Mouse (Mus musculus) embryonic facial prominence, embryonic 10.5 days (tissue): ENCODE data around the gene Dzip1l. TPM values are rescaled to one million over a fixed set of nuclear protein-coding genes. Genes with fewer than 3 reads are reported as not detected.
A peak's percentile ranks its signal among the peaks of the same experiment; 100 is the strongest.
"Not testable (repeated sequence)": the region's sequence is repeated elsewhere in the genome, so short reads cannot be mapped to it uniquely, and the experiment has no call there.

Source experiments
- DNase-seq: peaks from one replicate; pipeline ENCODE4 v3.0.0-alpha.2; 2017; ENCODE audit warnings: low spot score
- H3K27ac ChIP-seq: fragments of 300-500 bp; sonication (generic); replicated peaks from 2 replicates; pipeline ENCODE4 v1.5.1; 2016; ENCODE audit warnings: mild to moderate bottlenecking
- H3K27me3 ChIP-seq: fragments of 300-500 bp; sonication (generic); replicated peaks from 2 replicates; pipeline ENCODE4 v1.6.1; 2016; ENCODE audit warnings: low read depth, mild to moderate bottlenecking; ENCODE audit not compliant: poor library complexity, severe bottlenecking
- H3K36me3 ChIP-seq: fragments of 300-500 bp; sonication (generic); replicated peaks from 2 replicates; pipeline ENCODE4 v1.6.1; 2016; ENCODE audit warnings: mild to moderate bottlenecking, moderate library complexity
- H3K4me1 ChIP-seq: fragments of 300-500 bp; sonication (generic); 2 replicates; pipeline ENCODE4 v1.6.1; 2016
- H3K4me3 ChIP-seq: fragments of 300-500 bp; sonication (generic); 2 replicates; pipeline ENCODE4 v1.5.1; 2016; ENCODE audit warnings: mild to moderate bottlenecking, moderate library complexity
- H3K9me3 ChIP-seq: fragments of 300-500 bp; sonication (generic); 2 replicates; pipeline ENCODE4 v1.6.1; 2016; ENCODE audit warnings: mild to moderate bottlenecking
- WGBS: fragments of 180-500 bp; shearing (Covaris S2); methylation state at CpG from one replicate; pipeline ENCODE4 v1.1.7; 2016; 5-methylcytosine and 5-hydroxymethylcytosine counted together
- polyA plus RNA-seq: library from polyadenylated mRNA; unstranded; fragments of >200 nt; fragmentation: Nextera tagmentation; extraction: Ambion mirVana; gene quantifications from 2 replicates; pipeline ENCODE4 v1.2.1, GENCODE M21; 2016

The Dzip1l gene
- polyA plus RNA-seq: 25.9 and 27.8 TPM in 2 replicates

DNA sequence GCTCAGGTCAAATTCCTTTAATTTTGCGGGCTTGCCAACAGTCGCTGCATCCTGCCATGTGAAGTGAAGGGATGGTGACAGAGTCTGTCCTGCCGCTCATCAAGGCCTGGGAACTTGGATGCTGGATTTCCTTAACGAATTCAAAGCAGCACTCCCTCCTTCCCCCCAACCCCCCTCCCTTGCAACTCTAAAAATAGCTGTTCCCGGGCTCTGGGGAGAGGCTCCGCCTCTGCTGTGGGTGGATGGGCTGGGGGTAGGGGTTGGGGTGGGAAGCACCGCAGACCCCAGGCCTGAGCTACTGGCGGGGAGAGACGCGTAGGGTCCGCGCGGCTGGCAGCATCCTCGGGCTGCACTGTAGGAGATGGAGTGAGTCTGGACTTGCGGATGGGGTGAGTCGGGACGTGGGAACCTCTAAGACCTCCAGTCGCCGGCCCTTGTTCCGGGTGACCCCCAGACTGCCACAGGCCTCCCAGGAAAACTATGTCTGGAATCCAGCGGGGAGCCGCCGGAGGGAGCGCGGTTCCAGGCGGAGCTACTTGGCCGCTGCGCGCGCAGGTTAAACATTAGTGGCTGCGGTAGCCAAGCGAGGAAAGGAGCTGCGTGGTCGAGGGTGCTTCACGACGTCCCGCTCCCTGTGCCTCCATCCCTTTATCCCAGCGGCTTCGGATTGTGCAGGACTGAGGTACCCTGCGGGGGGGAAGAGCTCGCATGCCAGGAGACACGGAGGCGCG is at the start of gene Dzip1l:
Gene Dzip1l, plus strand, starts transcription at position 216 of the 731 bp plus-strand sequence.
- no peaks in the 10 kb centered on the region for H3K27me3 ChIP-seq
- H3K36me3 ChIP-seq: peaks cover 23% of the 10 kb centered on the region
- peak; percentile 90 for DNase-seq
- peak within 1 kb of the TSS; percentile 93 for H3K27ac ChIP-seq
- H3K4me3 ChIP-seq: peak within 1 kb of the TSS; percentile 78
- under 1% methylated on average over 44 of the region's 44 CpGs for WGBS
- peaks cover 35% of the 10 kb centered on the region for H3K4me1 ChIP-seq
- H3K9me3 ChIP-seq: no peaks in the 10 kb centered on the region

DNA sequence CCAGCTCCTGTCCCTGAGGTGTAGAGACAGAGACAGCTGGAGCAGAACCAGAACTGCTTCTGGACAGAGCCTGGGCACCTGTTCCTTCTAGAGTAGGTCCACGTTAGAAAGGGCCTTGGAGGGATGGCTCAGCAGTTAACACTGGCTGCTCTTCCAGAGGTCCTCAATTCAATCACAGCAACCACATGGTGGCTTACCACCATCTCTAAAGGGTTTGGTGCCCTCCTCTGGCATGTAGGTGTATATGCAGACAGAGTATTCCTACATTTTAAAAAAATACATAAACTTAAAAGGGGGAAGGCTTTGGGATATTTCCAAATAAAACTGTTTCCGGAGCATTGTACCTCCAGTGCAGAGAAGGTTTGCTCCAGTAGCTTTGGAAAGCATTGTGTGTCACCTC is 48.6 kb upstream of the Dzip1l start:
- Histone ChIP-seq H3K27ac (no peak overlapping the region), H3K27me3 (no peaks in the 10 kb centered on the region), H3K4me1 (peaks cover 10% of the 10 kb centered on the region), H3K9me3 (no peaks in the 10 kb centered on the region), H3K4me3 (no peak overlapping the region), H3K36me3 (peaks cover 76% of the 10 kb centered on the region)
- 44% methylated on average over 2 of the region's 2 CpGs for WGBS
- DNase-seq: no peak

DNA sequence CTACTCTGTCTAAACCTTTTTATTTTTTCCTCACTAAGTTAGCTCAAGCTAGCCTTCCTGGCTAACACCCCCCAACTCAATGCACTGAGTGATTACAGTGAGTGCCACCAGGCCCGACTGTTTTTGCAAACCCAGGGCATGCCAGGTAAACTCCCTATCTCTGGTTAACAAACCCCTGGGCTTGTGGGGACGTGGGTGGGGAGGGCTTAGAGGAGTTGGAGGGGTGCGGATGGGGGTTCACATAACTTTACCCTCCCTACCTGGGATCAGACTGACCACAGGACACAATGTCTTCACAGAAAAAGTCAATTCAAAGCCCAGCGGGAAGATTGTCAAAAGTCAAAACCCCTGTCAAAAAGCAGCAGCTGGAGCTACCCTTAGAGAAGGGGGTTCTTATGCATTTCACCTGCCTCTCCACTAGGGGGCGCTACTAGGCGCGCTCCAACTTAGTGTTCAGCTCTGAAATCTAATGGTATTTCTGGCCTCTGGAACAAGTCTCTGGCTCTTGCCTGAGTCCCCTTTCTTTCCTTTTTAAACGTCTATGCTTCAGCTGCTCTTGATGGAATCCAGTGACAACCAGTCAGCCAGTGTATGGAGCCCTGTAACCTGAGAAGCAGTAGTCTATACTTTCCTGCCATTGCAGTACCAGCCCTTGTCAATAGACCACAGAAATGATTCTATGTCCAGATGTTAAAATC is 41.6 kb upstream of the Dzip1l start:
- no peak overlapping the region for H3K4me3 ChIP-seq
- H3K27me3 ChIP-seq: no peaks in the 10 kb centered on the region
- H3K36me3 ChIP-seq: peaks cover 31% of the 10 kb centered on the region
- no peaks in the 10 kb centered on the region for H3K9me3 ChIP-seq
- no peaks in the 10 kb centered on the region for H3K4me1 ChIP-seq
- WGBS: 30% methylated on average over 8 of the region's 8 CpGs
- DNase-seq: peak; percentile 80
- H3K27ac ChIP-seq: no peak overlapping the region

DNA sequence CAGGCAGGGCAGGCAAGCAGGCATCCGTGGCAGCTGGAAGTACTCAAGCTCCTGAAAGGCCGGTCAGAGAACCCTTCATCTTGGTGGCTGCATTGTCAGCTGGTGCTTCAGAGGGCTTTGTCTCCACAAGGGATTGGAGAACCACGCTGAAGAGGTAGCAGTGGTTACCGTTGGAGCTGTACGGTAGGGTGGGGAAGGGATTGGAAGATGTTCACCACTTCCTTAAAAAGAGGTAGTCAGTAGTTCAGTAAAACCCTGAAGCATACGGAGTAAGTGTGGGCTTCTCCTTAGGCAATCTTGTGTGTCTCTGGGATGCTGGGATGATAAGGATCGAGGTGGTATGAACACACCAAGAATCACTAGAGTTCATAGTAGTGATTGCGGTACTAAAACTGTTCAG is 38.2 kb upstream of the Dzip1l start:
- no peak overlapping the region for H3K4me3 ChIP-seq
- H3K27me3 ChIP-seq: no peaks in the 10 kb centered on the region
- H3K36me3 ChIP-seq: no peaks in the 10 kb centered on the region
- peaks cover 3% of the 10 kb centered on the region; the same call in 1 of the 2 replicates for H3K9me3 ChIP-seq
- DNase-seq: no peak
- 82% methylated on average over 8 of the region's 8 CpGs for whole genome bisulfite sequencing
- H3K4me1 ChIP-seq: no peaks in the 10 kb centered on the region
- H3K27ac ChIP-seq: no peak overlapping the region

DNA sequence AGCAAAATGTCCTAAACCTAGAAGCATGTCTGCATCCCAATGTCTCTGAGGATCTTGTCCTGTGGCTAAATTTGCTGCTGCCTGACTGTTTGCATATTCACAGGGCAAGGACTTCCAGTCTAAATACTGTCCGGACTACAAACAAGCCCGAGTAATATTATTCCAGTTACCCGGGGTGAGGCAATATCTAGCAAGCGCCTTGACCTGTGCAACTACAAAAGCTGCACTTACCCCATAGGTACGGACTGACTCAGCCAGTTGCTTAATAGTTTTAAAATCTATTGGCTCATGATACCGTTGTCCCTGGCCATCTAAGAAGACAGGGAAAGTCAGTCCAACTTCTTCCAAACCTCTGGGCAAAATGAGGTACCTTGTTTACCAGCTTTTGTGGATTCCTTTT is 30.2 kb upstream of the Dzip1l start:
- H3K36me3 ChIP-seq, H3K4me1 ChIP-seq: not testable (repeated sequence)
- 93% methylated on average over 6 of the region's 6 CpGs for WGBS

DNA sequence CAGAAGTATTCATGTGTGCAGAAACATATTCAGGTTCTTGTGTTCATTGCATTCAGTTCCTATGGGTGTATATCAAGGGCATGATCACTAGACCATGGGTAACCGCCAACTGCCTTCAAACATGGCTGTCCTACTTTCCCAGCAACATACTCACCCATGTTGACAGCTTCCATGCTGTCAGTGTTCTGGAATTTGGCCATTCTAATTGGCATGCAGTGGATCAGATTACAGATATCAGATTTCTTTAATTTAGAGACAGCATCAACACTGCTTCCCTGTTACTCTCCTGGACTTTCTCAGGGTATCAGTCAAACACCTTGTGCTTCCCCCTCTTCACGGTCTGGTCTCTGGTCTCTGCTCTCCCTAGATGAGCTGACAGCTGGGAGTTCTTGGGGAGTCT is 25.7 kb upstream of the Dzip1l start:
- Histone ChIP-seq H3K27ac (no peak overlapping the region), H3K4me3 (no peak overlapping the region), H3K4me1 (peaks cover 9% of the 10 kb centered on the region; the same call in 1 of the 2 replicates), H3K9me3 (no peaks in the 10 kb centered on the region), H3K27me3 (no peaks in the 10 kb centered on the region), H3K36me3 (no peaks in the 10 kb centered on the region)
- no peak for DNase-seq
- WGBS: 65% methylated on average over 2 of the region's 2 CpGs

More for the DNA sequence above, 30.2 kb upstream of the Dzip1l start:
- H3K4me3 ChIP-seq, H3K9me3 ChIP-seq, H3K27ac ChIP-seq, DNase-seq, H3K27me3 ChIP-seq: not testable (repeated sequence)

DNA sequence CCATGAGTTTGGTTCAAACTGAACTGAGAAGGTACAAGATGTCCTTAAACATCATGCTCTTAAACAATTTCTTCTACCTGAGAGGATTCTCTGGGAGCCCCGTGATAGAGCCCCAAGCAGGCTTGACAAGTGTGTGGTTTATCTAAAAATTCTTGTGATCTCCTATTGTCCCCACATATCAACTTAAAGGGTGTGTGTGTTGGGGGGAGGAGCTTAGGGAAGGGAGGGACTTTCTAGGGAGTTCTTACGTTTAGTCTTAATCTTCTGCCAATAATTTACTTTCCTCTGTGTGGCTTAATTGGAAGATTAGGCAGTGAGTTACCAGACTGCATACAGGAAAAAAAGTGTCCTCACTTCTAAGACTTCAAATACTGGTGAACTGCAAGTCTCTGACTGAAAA is 17.1 kb upstream of the Dzip1l start, which contains the start of gene A4gnt:
Gene A4gnt, plus strand, starts transcription at position 301 of the 400 bp plus-strand sequence.
- H3K27ac ChIP-seq: no peak within 1 kb of the TSS

DNA sequence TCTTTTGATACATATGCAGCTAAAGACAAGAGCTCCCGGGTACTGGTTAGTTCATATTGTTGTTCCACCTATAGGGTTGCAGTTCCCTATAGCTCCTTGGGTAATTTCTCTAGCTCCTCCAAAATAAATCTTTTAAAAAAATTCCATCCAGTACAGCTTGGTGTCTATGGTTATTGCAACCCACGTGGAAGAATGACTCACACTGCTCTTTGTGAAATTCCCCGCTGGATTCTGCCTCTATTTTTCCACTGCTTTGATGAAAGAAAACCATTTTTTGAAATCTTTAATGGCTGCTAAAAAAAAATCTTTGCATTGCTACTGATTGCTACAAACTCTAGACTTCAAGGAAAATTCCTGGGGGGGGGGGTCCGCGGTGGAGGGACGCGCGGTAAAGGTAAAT is 9.6 kb upstream of the Dzip1l start:
- DNase-seq: no peak
- no peaks in the 10 kb centered on the region for H3K27me3 ChIP-seq
- no peak overlapping the region for H3K27ac ChIP-seq
- H3K9me3 ChIP-seq: no peaks in the 10 kb centered on the region
- H3K36me3 ChIP-seq: no peaks in the 10 kb centered on the region
- WGBS: 92% methylated on average over 8 of the region's 8 CpGs
- H3K4me1 ChIP-seq: no peaks in the 10 kb centered on the region
- H3K4me3 ChIP-seq: no peak overlapping the region

More for the DNA sequence above, 17.1 kb upstream of the Dzip1l start, which contains the start of gene A4gnt:
- Histone ChIP-seq H3K4me3 (no peak within 1 kb of the TSS), H3K9me3 (no peaks in the 10 kb centered on the region), H3K27me3 (no peaks in the 10 kb centered on the region), H3K4me1 (no peaks in the 10 kb centered on the region), H3K36me3 (no peaks in the 10 kb centered on the region)
- 56% methylated on average over 2 of the region's 2 CpGs for WGBS
- DNase-seq: no peak

DNA sequence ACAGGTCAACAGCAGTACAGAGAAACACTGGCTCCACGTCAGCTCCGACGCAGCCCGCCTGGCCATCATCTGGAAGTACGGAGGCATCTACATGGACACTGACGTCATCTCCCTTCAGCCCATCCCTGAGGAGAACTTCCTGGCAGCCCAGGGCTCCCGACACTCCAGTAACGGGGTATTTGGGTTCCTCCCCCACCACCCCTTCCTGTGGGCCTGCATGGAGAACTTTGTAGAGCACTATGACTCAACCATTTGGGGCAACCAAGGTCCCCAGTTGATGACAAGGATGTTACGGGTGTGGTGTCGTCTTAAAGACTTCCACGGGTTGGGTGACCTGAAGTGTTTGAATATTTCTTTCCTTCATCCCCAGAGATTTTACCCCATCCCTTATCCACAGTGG is 9.1 kb upstream of the Dzip1l start:
- Histone ChIP-seq H3K27ac (no peak overlapping the region), H3K27me3 (no peaks in the 10 kb centered on the region), H3K9me3 (no peaks in the 10 kb centered on the region), H3K4me1 (no peaks in the 10 kb centered on the region), H3K4me3 (no peak overlapping the region), H3K36me3 (no peaks in the 10 kb centered on the region)
- WGBS: 91% methylated on average over 11 of the region's 11 CpGs
- no peak for DNase-seq

DNA sequence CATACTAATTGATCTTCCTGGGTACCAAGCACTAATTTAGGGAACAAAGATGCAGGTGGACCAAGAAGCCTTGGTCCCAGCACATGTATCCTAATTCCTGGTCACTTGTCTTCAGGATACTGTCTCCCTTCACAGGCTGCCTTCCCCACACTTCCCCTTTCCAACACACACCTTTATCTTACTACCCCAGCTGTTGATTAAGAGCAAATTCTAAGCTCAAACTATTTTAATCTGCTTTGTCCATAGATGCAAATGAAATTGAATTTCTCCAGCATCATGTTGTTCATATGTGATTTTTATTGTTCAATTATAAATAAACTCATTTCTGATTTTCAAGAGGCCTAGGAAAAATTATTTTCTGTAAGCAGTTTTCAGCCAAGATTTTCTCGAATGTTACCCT is 7.3 kb upstream of the Dzip1l start:
- no peak for DNase-seq
- no peaks in the 10 kb centered on the region for H3K27me3 ChIP-seq
- 87% methylated on average over 1 of the region's 1 CpGs for WGBS
- no peaks in the 10 kb centered on the region for H3K9me3 ChIP-seq
- H3K36me3 ChIP-seq: no peaks in the 10 kb centered on the region
- no peak overlapping the region for H3K4me3 ChIP-seq
- H3K4me1 ChIP-seq: no peaks in the 10 kb centered on the region
- H3K27ac ChIP-seq: no peak overlapping the region

DNA sequence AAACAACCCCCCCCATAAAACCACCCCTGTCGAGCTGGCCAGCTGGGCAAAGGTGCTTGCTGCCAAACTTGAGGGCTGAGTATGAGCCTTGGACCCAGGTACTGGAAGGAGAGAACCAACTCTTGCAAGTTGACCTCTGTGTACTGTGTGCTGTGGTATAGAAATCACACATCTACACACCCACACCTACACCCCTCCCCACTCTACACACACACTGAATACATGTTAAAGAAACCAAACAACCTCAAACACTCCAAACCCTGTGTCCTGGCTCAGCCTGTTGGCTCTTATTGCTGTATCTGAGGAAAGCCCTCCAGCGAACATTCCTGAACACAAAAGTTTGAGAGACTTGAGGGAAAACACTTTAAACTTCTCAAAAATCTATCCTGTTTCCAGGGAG is 6.3 kb upstream of the Dzip1l start:
- H3K27me3 ChIP-seq: no peaks in the 10 kb centered on the region
- H3K4me3 ChIP-seq: no peak overlapping the region
- H3K27ac ChIP-seq: no peak overlapping the region
- no peaks in the 10 kb centered on the region for H3K4me1 ChIP-seq
- H3K9me3 ChIP-seq: no peaks in the 10 kb centered on the region
- DNase-seq: no peak
- no peaks in the 10 kb centered on the region for H3K36me3 ChIP-seq
- 74% methylated on average over 2 of the region's 2 CpGs for WGBS

DNA sequence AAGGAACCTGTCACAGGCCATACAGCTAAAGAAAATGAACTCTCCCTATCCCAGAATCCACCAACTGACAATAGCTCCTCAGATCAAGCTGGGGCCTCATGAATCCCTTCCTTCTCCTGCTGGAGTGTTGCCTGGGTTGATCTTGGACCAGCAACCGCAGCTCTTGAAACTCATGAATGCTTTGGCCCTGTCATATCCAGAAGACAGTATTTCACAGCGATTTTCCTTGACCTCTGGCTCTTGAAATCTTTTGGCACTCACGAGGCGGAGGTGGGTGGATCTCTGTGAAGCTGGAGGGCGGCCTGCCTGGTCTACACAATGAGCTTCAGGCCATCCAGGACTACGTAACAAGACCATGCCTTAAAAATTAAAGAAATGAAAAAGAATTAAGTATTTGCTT is 5.2 kb upstream of the Dzip1l start:
- Histone ChIP-seq H3K36me3 (no peaks in the 10 kb centered on the region), H3K27ac (no peak overlapping the region), H3K27me3 (no peaks in the 10 kb centered on the region), H3K4me3 (no peak overlapping the region), H3K4me1 (peaks cover 6% of the 10 kb centered on the region), H3K9me3 (no peaks in the 10 kb centered on the region)
- DNase-seq: no peak
- 83% methylated on average over 6 of the region's 6 CpGs for WGBS

DNA sequence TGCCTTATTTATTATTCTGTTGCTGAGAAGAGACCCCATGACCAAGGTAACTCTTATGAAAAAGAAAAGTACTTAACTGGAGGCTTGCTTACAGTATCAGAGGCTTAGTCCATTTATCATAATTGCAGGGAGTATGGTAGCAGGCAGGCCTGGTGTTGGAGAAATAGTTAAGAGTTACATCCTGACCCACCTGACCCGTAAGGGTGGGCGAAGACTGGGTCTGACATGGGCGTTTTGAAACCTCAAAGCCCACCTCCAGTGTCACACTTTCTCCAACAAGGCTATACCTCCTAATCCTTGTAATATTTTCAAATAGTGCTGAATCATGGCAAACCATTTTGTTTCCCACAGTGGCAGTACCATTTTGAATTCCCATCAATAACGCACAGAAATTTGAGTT is 715 bp upstream of the Dzip1l start:
- H3K27me3 ChIP-seq: no peaks in the 10 kb centered on the region
- no peaks in the 10 kb centered on the region for H3K9me3 ChIP-seq
- H3K4me3 ChIP-seq: peak overlapping the region; percentile 78; the same call in 1 of the 2 replicates
- H3K27ac ChIP-seq: peak overlapping the region; percentile 93
- H3K36me3 ChIP-seq: peaks cover 15% of the 10 kb centered on the region
- H3K4me1 ChIP-seq: peaks cover 35% of the 10 kb centered on the region
- DNase-seq: no peak
- 57% methylated on average over 4 of the region's 4 CpGs for WGBS
